Mouse (Mus musculus) small intestine, adult 10 weeks (tissue): ENCODE results near the gene Ubn1. TPM values are rescaled to one million over a fixed set of nuclear protein-coding genes. Genes with fewer than 3 reads are reported as not detected.

Experiments
- polyA plus RNA-seq: library from polyadenylated mRNA; stranded (reverse); fragments of 350-450 nt; fragmentation: Illumina TruSeq; extraction: RNeasy Lipid Tissue Mini Kit (QIAGEN cat#74804); gene quantifications from one replicate; pipeline ENCODE4 v1.2.3, GENCODE M21; 2014; ENCODE audit warnings: low replicate concordance

Gene Ubn1
- 19.9 TPM for polyA plus RNA-seq

GRCm38 (mm10) chr16:5049774-5050234, at the start of gene Ubn1, which contains the start of gene Glyr1:
Ubn1 (plus strand) TSS chr16:5050057.
Glyr1 (minus strand) TSS chr16:5049863.

GRCm38 (mm10) chr16:5007067-5007466, 42.8 kb upstream of the Ubn1 start, which contains the start of gene Smim22:
Smim22 (plus strand) TSS chr16:5007288.

GRCm38 (mm10) chr16:5013054-5013838, 36.6 kb upstream of the Ubn1 start, which contains the start of gene Rogdi:
Rogdi (minus strand) TSS chr16:5013553.

GRCm38 (mm10) chr16:5132401-5132801, 82.5 kb downstream of the Ubn1 start, which contains the start of gene Ppl:
Ppl (minus strand) TSS chr16:5132421.

Other genes starting within 250 kb of the Ubn1 start
- gene 4930562C15Rik, start 214.6 kb upstream of the Ubn1 start, polyA plus RNA-seq, result not detected
- gene Ubald1, start 169.7 kb upstream of the Ubn1 start, polyA plus RNA-seq, result 0.22 TPM
- gene Mgrn1, start 163.8 kb upstream of the Ubn1 start, polyA plus RNA-seq, result 4.9 TPM
- gene Nudt16l1, start 111.3 kb upstream of the Ubn1 start, polyA plus RNA-seq, result 2.7 TPM
- gene Anks3, start 85.9 kb upstream of the Ubn1 start, polyA plus RNA-seq, result 2.9 TPM
- gene Sept12, start 52.2 kb upstream of the Ubn1 start, polyA plus RNA-seq, result not detected
- not detected for gene Smim22, start 42.8 kb upstream of the Ubn1 start, polyA plus RNA-seq
- gene Rogdi, start 36.5 kb upstream of the Ubn1 start, polyA plus RNA-seq, result 0.85 TPM
- 58.3 TPM for gene Glyr1, start 194 bp upstream of the Ubn1 start, polyA plus RNA-seq
- gene Ppl, start 82.4 kb downstream of the Ubn1 start, polyA plus RNA-seq, result 0.82 TPM
- gene Sec14l5, start 97.1 kb downstream of the Ubn1 start, polyA plus RNA-seq, result not detected
- gene Nagpa, start 154.0 kb downstream of the Ubn1 start, polyA plus RNA-seq, result 0.45 TPM
- gene AU021092, start 172.2 kb downstream of the Ubn1 start, polyA plus RNA-seq, result not detected
- not detected for gene Alg1, start 183.6 kb downstream of the Ubn1 start, polyA plus RNA-seq
- gene Eef2kmt, start 205.9 kb downstream of the Ubn1 start, polyA plus RNA-seq, result 2.2 TPM